Mouse (Mus musculus): ENCODE results near the gene Slc2a4.

Slc2a4 gene

GRCm38 (mm10) chr11:69919053-69919452, 28.9 kb downstream of the Slc2a4 start:
- DNase-seq: no peak

- DNase-seq: no peak
Measured at GRCm38 (mm10) chr11:69918118-69918517, 29.9 kb downstream of the Slc2a4 start.

- no peak for DNase-seq
Measured at GRCm38 (mm10) chr11:69917379-69917948, 30.5 kb downstream of the Slc2a4 start.

- peak; percentile 58 for DNase-seq
Measured at GRCm38 (mm10) chr11:69916652-69917378, 31.2 kb downstream of the Slc2a4 start.

- DNase-seq: peak; percentile 88
Measured at GRCm38 (mm10) chr11:69915667-69916627, 32.0 kb downstream of the Slc2a4 start.

GRCm38 (mm10) chr11:69914917-69915430, 33.0 kb downstream of the Slc2a4 start:
- peak; percentile 12 for DNase-seq

- DNase-seq: peak; percentile 51
Measured at GRCm38 (mm10) chr11:69914372-69914764, 33.6 kb downstream of the Slc2a4 start.

GRCm38 (mm10) chr11:69913554-69914371, 34.2 kb downstream of the Slc2a4 start, which contains the start of gene Gps2:
TSS of gene Gps2 (plus strand) at chr11:69913888.
- DNase-seq: peak; percentile 93

- no peak for DNase-seq
Measured at GRCm38 (mm10) chr11:69912716-69913530, 35.1 kb downstream of the Slc2a4 start.

GRCm38 (mm10) chr11:69911701-69912100, 36.3 kb downstream of the Slc2a4 start:
- DNase-seq: no peak

- DNase-seq: no peak
Measured at GRCm38 (mm10) chr11:69910781-69911560, 37.0 kb downstream of the Slc2a4 start.

GRCm38 (mm10) chr11:69910177-69910576, 37.8 kb downstream of the Slc2a4 start:
- no peak for DNase-seq

- no peak for DNase-seq
Measured at GRCm38 (mm10) chr11:69909174-69909573, 38.8 kb downstream of the Slc2a4 start.

GRCm38 (mm10) chr11:69908645-69909044, 39.3 kb downstream of the Slc2a4 start:
- DNase-seq: no peak

GRCm38 (mm10) chr11:69904311-69904710, 43.7 kb downstream of the Slc2a4 start:
- DNase-seq: no peak

- DNase-seq: no peak
Measured at GRCm38 (mm10) chr11:69902972-69903371, 45.0 kb downstream of the Slc2a4 start.

- peak; percentile 45 for DNase-seq
Measured at GRCm38 (mm10) chr11:69901993-69902392, 46.0 kb downstream of the Slc2a4 start.

- DNase-seq: peak; percentile 92
Measured at GRCm38 (mm10) chr11:69901406-69901846, 46.6 kb downstream of the Slc2a4 start.

GRCm38 (mm10) chr11:69900471-69901405, 47.2 kb downstream of the Slc2a4 start, which contains the start of the genes 2810408A11Rik and Neurl4:
TSS of gene 2810408A11Rik (minus strand) at chr11:69900987.
TSS of gene Neurl4 (plus strand) at chr11:69901072.
- DNase-seq: peak; percentile 93

Measured in liver (tissue).